Mouse (Mus musculus) left cerebral cortex, adult 2 months (tissue): ENCODE results near the gene Cxadr. TPM values are rescaled to one million over a fixed set of nuclear protein-coding genes. Genes with fewer than 3 reads are reported as not detected.
A peak's percentile ranks its signal among the peaks of the same experiment; 100 is the strongest.

Experiments
- DNase-seq, 2 experiments: peaks; one replicate each; pipeline ENCODE4 v3.0.0; 2021 to 2022; ENCODE audit warnings: low spot score in 2 of 2, mixed read lengths in 1 of 2; ENCODE audit errors: extremely low spot score in 1 of 2
- H3K27ac ChIP-seq: fragments of 200-600 bp; 2 replicates; pipeline ENCODE4 v1.8.1; 2022
- H3K4me3 ChIP-seq: fragments of 200-600 bp; 2 replicates; pipeline ENCODE4 v1.8.1; 2022
- CTCF ChIP-seq: fragments of 200-600 bp; IDR thresholded peaks from 2 replicates; pipeline ENCODE4 v1.8.1; 2022; ENCODE audit warnings: antibody characterized with exemption, mild to moderate bottlenecking, moderate library complexity
- intact Hi-C: fragments of 180-260 bp; cut with DNase I; formaldehyde crosslinking; loops from one replicate; pipeline ENCODE4 v1.15.1; 2025
- total RNA-seq, 2 experiments: library from RNA; stranded (reverse); gene quantifications; 2 replicates each; pipeline ENCODE4 v1.2.3; 2021

The Cxadr gene
- total RNA-seq, 2 experiments from 2014 or later = 28.5 to 31.5 TPM

DNA sequence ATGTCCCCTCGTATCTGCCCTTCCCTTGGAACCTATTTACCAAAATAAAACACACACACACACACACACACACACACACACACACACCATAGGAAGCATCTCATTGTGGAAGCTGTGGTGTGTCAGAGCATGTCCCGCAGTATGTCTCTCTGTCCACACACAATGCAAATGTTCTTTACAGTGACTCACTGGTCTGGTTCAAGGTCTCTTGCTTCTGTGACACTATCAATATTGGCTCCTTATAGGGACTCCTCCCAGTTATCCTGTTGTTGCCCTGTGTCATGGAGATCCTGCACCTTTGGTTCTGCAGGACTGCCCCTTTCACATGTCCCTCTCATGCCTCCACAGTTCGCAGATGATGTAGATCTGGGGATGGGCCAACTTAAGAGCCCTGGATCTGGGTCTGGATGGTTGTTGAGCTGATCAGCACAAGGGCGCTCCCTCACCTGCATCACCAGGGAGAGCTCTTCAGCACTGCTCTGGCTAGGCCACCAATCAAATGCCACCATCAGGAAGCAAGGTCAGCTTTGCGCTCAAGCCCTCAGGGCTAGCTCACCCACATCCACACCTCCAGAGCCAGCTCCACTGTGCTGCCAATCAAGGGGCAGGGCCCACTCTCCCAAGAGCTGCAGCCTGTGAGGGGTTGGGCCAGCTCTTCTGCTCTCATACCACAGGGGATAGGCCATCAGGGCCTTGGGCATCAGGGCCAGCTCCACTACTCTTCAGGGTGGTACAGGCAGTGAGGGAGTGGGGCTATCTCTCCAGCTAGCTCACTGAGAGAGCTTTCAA lies 21.0 kb upstream of the Cxadr start:
- intact Hi-C loops = no loop called here
- DNase-seq = no peak
- H3K27ac ChIP-seq = no peak overlapping the region
- TF ChIP-seq CTCF = no peak
- no peak overlapping the region for H3K4me3 ChIP-seq

GRCm38 (mm10) chr16:78283231-78283630 lies 18.1 kb upstream of the Cxadr start:
- Histone ChIP-seq H3K4me3 (no peak overlapping the region), H3K27ac (no peak overlapping the region)
- intact Hi-C loops = no loop called here
- no peak for DNase-seq
- TF ChIP-seq CTCF = no peak

GRCm38 (mm10) chr16:78294051-78294450 lies 7.2 kb upstream of the Cxadr start:
- Histone ChIP-seq H3K27ac (no peak overlapping the region), H3K4me3 (no peak overlapping the region)
- no peak for DNase-seq
- no peak for TF ChIP-seq CTCF
- intact Hi-C loops = no loop called here

DNA sequence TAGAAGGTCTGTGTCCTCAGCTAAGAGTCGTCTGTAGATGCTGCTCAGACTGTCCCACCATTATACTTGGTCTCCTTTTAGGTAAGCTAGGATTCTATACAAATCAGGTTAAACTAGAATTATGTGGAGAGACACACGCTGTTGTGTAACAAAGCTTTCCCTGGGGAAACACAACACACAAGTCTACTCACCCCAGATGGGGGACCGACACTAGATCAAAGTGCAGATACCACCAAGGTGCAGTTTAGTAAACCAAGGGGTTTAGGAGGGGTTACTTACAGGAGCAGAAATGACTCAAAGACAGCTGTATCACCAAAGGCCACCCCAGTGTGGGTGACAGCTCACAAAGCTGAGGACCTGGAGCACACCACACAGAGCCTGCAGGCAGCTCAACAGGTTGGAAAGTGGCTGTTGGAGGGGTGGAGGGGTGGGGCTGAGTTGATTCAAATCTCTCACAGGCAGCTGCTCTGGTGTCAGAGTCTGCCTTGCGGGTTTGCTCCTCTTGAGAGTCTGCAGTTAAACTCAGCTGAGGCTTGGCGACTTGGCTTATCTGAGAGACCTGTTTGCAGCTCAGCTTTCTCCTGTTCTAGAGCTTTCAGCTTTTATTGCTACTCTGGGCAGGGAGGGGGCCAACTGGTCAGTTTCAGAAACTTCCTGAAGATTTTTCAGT lies 6.5 kb upstream of the Cxadr start:
- no peak for TF ChIP-seq CTCF
- H3K4me3 ChIP-seq = no peak overlapping the region
- intact Hi-C loops = no loop called here
- no peak for DNase-seq
- no peak overlapping the region for H3K27ac ChIP-seq

- no peak overlapping the region for H3K4me3 ChIP-seq
- no peak overlapping the region for H3K27ac ChIP-seq
- no peak for DNase-seq
- intact Hi-C loops = no loop called here
- TF ChIP-seq CTCF = no peak
Observed at GRCm38 (mm10) chr16:78295601-78296000, 5.7 kb upstream of the Cxadr start.

- DNase-seq = no peak
- intact Hi-C loops = no loop called here
- Histone ChIP-seq H3K4me3 (no peak overlapping the region), H3K27ac (no peak overlapping the region)
- TF ChIP-seq CTCF = no peak
Observed at GRCm38 (mm10) chr16:78296114-78296513, 5.2 kb upstream of the Cxadr start.

- peak in 1 of 2 experiments; percentile 40 for DNase-seq
- TF ChIP-seq CTCF = no peak
- intact Hi-C loops = loop anchor here (2.0 to 5.0 kb wide), 2 partner anchors 15 to 65 kb away; no protein-coding TSS in a partner anchor
- peak overlapping the region; percentile 88 for H3K27ac ChIP-seq
- peak overlapping the region; percentile 86 for H3K4me3 ChIP-seq
Observed at GRCm38 (mm10) chr16:78301831-78302677, 765 bp downstream of the Cxadr start.

DNA sequence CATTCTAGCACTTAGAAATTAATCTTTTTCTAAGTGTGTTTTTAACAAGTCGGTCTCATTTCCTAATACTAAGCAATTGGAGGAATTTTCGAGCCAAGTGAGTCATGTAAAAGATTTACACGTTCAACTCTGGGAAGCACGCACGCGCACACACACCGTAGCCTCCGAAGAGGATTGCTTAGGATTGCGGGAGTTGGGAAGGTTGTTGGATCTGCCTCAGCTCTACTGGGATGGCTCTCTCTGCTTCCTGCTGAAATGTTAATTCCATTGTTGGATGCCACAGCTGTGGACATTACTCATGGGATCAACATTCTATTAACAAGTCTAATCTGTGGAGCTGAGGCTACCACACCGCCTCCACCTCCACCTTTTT lies 1.4 kb downstream of the Cxadr start:
- DNase-seq = peak; percentile 37 to 46
- intact Hi-C loops = loop anchor here (2.0 to 5.0 kb wide), 2 partner anchors 14 to 65 kb away; no protein-coding TSS in a partner anchor
- peak overlapping the region; percentile 86 for H3K4me3 ChIP-seq
- peak overlapping the region; percentile 88 for H3K27ac ChIP-seq
- TF ChIP-seq CTCF = no peak

GRCm38 (mm10) chr16:78305606-78306100 lies 4.4 kb downstream of the Cxadr start:
- intact Hi-C loops = no loop called here
- Histone ChIP-seq H3K27ac (no peak overlapping the region), H3K4me3 (no peak overlapping the region)
- no peak for TF ChIP-seq CTCF
- DNase-seq = no peak

DNA sequence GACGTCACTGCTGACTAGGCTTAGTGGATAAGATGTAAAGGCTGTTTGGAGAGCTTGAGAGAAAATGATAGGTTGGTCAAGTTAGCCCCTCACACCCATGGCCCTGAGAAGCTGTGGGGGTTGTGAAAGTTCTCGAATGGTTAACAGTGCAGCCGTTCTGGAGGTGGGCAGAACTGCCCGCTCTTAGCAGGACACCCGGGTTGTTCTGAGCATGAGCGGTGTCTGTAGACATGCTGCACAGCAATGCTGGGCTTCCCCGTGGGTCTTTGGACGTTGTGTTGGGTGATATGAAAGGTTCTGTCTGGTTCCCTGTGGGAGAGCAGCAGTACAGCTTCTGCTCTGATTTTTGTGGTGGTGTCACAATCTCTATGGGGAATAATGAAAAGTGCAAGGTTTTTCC lies 5.3 kb downstream of the Cxadr start:
- Histone ChIP-seq H3K4me3 (no peak overlapping the region), H3K27ac (no peak overlapping the region)
- intact Hi-C loops = no loop called here
- TF ChIP-seq CTCF = no peak
- DNase-seq = no peak

GRCm38 (mm10) chr16:78307476-78308192 lies 6.3 kb downstream of the Cxadr start:
- no peak for TF ChIP-seq CTCF
- no peak overlapping the region for H3K27ac ChIP-seq
- intact Hi-C loops = no loop called here
- no peak overlapping the region for H3K4me3 ChIP-seq
- DNase-seq = no peak
